Mouse (Mus musculus) stomach, embryonic 14.5 days (tissue): ENCODE results near the gene Sh3bp1. TPM values are rescaled to one million over a fixed set of nuclear protein-coding genes. Genes with fewer than 3 reads are reported as not detected.

Experiments used
- microRNA-seq: library from miRNA; unstranded; fragments of <30 nt; microRNA quantifications from one replicate; pipeline ENCODE4, GENCODE M21; 2016
- polyA plus RNA-seq: library from polyadenylated mRNA; unstranded; fragments of >200 nt; fragmentation: Nextera tagmentation; extraction: Ambion mirVana; gene quantifications from 2 replicates; pipeline ENCODE4 v1.2.1, GENCODE M21; 2014

Gene Sh3bp1
- polyA plus RNA-seq, 1 experiment from 2014 or later: 51.4 TPM

Small RNA genes within 50 kb of the gene (microRNA-seq; reads per million reads assigned to microRNA genes)
- not detected for gene Mir6955

Other genes with a start within 250 kb of the Sh3bp1 start
- gene Elfn2, start 181.0 kb upstream of the Sh3bp1 start, polyA plus RNA-seq: 0.10 TPM in 1 of 2 replicates, not detected in the other
- 15.7 and 16.9 TPM in 2 replicates for gene Mfng, start 126.3 kb upstream of the Sh3bp1 start, polyA plus RNA-seq
- 6.5 and 7.6 TPM in 2 replicates for gene Card10, start 96.7 kb upstream of the Sh3bp1 start, polyA plus RNA-seq
- 40.7 and 41.7 TPM in 2 replicates for gene Cdc42ep1, start 57.1 kb upstream of the Sh3bp1 start, polyA plus RNA-seq
- 30.0 and 39.7 TPM in 2 replicates for gene Lgals2, start 44.2 kb upstream of the Sh3bp1 start, polyA plus RNA-seq
- gene Gga1, start 22.6 kb upstream of the Sh3bp1 start, polyA plus RNA-seq: 38.2 and 40.4 TPM in 2 replicates
- gene Gm49510, start 101 bp upstream of the Sh3bp1 start, polyA plus RNA-seq: 0.21 TPM in 1 of 2 replicates, not detected in the other
- 15.7 and 17.9 TPM in 2 replicates for gene Pdxp, start 14.2 kb downstream of the Sh3bp1 start, polyA plus RNA-seq
- gene Lgals1, start 27.0 kb downstream of the Sh3bp1 start, polyA plus RNA-seq: 1,620 and 1,697 TPM in 2 replicates
- gene Nol12, start 35.2 kb downstream of the Sh3bp1 start, polyA plus RNA-seq: 45.9 and 56.7 TPM in 2 replicates
- gene Triobp, start 48.0 kb downstream of the Sh3bp1 start, polyA plus RNA-seq: 50.2 TPM in 2 replicates
- gene H1f0, start 128.7 kb downstream of the Sh3bp1 start, polyA plus RNA-seq: 160 and 175 TPM in 2 replicates
- gene Galr3, start 142.1 kb downstream of the Sh3bp1 start, polyA plus RNA-seq: 0.30 and 0.39 TPM in 2 replicates
- 42.7 and 44.1 TPM in 2 replicates for gene Ankrd54, start 163.1 kb downstream of the Sh3bp1 start, polyA plus RNA-seq
- 218 and 224 TPM in 2 replicates for gene Eif3l, start 175.4 kb downstream of the Sh3bp1 start, polyA plus RNA-seq
- gene Micall1, start 209.1 kb downstream of the Sh3bp1 start, polyA plus RNA-seq: 12.1 and 12.5 TPM in 2 replicates
- 367 and 376 TPM in 2 replicates for gene Polr2f, start 241.2 kb downstream of the Sh3bp1 start, polyA plus RNA-seq
- 8.7 TPM in 2 replicates for gene 1700088E04Rik, start 241.5 kb downstream of the Sh3bp1 start, polyA plus RNA-seq